In genomic region chr3:96179531-96179930, GRCm38 (mm10) we compare ENCODE assay signal across 11 mouse cellular contexts. TPM values are rescaled to one million over a fixed set of nuclear protein-coding genes. Genes with fewer than 3 reads are reported as not detected.
DNase-seq lines count a peak whose midpoint lies in the region; ATAC-seq and TF ChIP-seq lines count a peak whose summit lies in the region.
"Had no signal": no experiment of that assay in that cellular context is flagged by ENCODE, and none has a peak within 500 bp of the region (broad histone marks: within the 10 kb centered on the region; RNA-seq: fewer than 3 reads in every experiment).

No protein-coding gene starts in this region.

- no peak overlapping the region for H3K27ac ChIP-seq in forebrain, embryonic 14.5 days (ENCODE audit: low read depth, low read length)
- no peak overlapping the region for H3K27ac ChIP-seq in forebrain, embryonic 11.5 days (ENCODE audit: low read depth, low read length)
- H3K27ac ChIP-seq in lung, postnatal 0 days (ENCODE audit: low read length): no peak overlapping the region
- no peak overlapping the region for H3K27ac ChIP-seq in midbrain, embryonic 14.5 days (replicated peaks; ENCODE audit: low read depth, low read length)
- H3K27ac ChIP-seq: embryonic facial prominence, embryonic 15.5 days; limb, embryonic 13.5 days had no signal

- TF ChIP-seq CTCF in lung, postnatal 0 days (IDR thresholded peaks at IDR 0.05): no peak
- TF ChIP-seq CTCF in lung, adult 2 months (IDR thresholded peaks at IDR 0.05; ENCODE audit: insufficient read depth, low read length): no peak

- H3K4me3 ChIP-seq in forebrain, embryonic 14.5 days (ENCODE audit: low read depth, low read length): no peak overlapping the region
- no peak overlapping the region for H3K4me3 ChIP-seq in forebrain, embryonic 11.5 days (ENCODE audit: low read depth, low read length)
- no peak overlapping the region for H3K4me3 ChIP-seq in lung, postnatal 0 days (ENCODE audit: low read depth, low read length)
- H3K4me3 ChIP-seq in lung, adult 2 months (replicated peaks; ENCODE audit: extremely low read depth, low read depth, low read length): no peak overlapping the region
- no peak overlapping the region for H3K4me3 ChIP-seq in midbrain, embryonic 14.5 days (replicated peaks; ENCODE audit: low read depth, low read length)
- H3K4me3 ChIP-seq: embryonic facial prominence, embryonic 15.5 days; limb, embryonic 13.5 days had no signal

- TF ChIP-seq POLR2A in lung, adult 2 months (IDR thresholded peaks at IDR 0.05; ENCODE audit: borderline replicate concordance, extremely low read depth, low read depth, low read length): no peak

- peaks cover 40% of the 10 kb centered on the region for H3K36me3 ChIP-seq in forebrain, embryonic 14.5 days (ENCODE audit: control insufficient read depth, insufficient read depth, low read length)
- peaks cover 5% of the 10 kb centered on the region; the same call in 1 of the 2 replicates for H3K36me3 ChIP-seq in forebrain, embryonic 11.5 days (ENCODE audit: control insufficient read depth, insufficient read depth, low read length)
- peaks cover 18% of the 10 kb centered on the region; the same call in 1 of the 2 replicates for H3K36me3 ChIP-seq in lung, postnatal 0 days (ENCODE audit: insufficient read depth, low read length)
- H3K36me3 ChIP-seq in midbrain, embryonic 14.5 days (ENCODE audit: control insufficient read depth, insufficient read depth, low read length): peaks cover 41% of the 10 kb centered on the region

- H3K27me3 ChIP-seq in forebrain, embryonic 14.5 days (replicated peaks; ENCODE audit: control insufficient read depth, insufficient read depth, low read length): no peaks in the 10 kb centered on the region
- H3K27me3 ChIP-seq in forebrain, embryonic 11.5 days (ENCODE audit: control insufficient read depth, insufficient read depth, low read length): no peaks in the 10 kb centered on the region
- H3K27me3 ChIP-seq in lung, postnatal 0 days (replicated peaks; ENCODE audit: insufficient read depth, low read length): no peaks in the 10 kb centered on the region
- H3K27me3 ChIP-seq in midbrain, embryonic 14.5 days (ENCODE audit: control insufficient read depth, insufficient read depth, low read length): no peaks in the 10 kb centered on the region
- H3K27me3 ChIP-seq: embryonic facial prominence, embryonic 15.5 days; limb, embryonic 13.5 days had no signal

- no peak overlapping the region for H3K9ac ChIP-seq in forebrain, embryonic 14.5 days (ENCODE audit: low read length)
- H3K9ac ChIP-seq in forebrain, embryonic 11.5 days (ENCODE audit: low read length): no peak overlapping the region
- H3K9ac ChIP-seq in lung, postnatal 0 days (replicated peaks; ENCODE audit: low read depth): no peak overlapping the region
- no peak overlapping the region for H3K9ac ChIP-seq in midbrain, embryonic 14.5 days (replicated peaks; ENCODE audit: low read length)
- H3K9ac ChIP-seq: embryonic facial prominence, embryonic 15.5 days; limb, embryonic 13.5 days had no signal

- no peak overlapping the region for H3K4me2 ChIP-seq in forebrain, embryonic 14.5 days (ENCODE audit: low read length)
- H3K4me2 ChIP-seq in forebrain, embryonic 11.5 days (ENCODE audit: low read depth, low read length, severe bottlenecking): no peak overlapping the region
- no peak overlapping the region for H3K4me2 ChIP-seq in lung, postnatal 0 days (replicated peaks; ENCODE audit: low read depth, low read length)
- H3K4me2 ChIP-seq in midbrain, embryonic 14.5 days (ENCODE audit: low read length): no peak overlapping the region
- H3K4me2 ChIP-seq: embryonic facial prominence, embryonic 15.5 days; limb, embryonic 13.5 days had no signal

- peak; percentile 13 for DNase-seq in forebrain, embryonic 14.5 days (ENCODE audit: low spot score)
- no peak for DNase-seq in forebrain, embryonic 11.5 days (ENCODE audit: low spot score)
- DNase-seq in lung, postnatal 0 days (ENCODE audit: low spot score): peak; percentile 55
- DNase-seq in lung, adult 2 months: no peak
- DNase-seq in cerebellum, postnatal 10 days: peak; percentile 76
- peak; percentile 70 for DNase-seq in lung, postnatal 36 days
- DNase-seq in midbrain, embryonic 14.5 days: no peak
- DNase-seq in thymus, postnatal 14 days: no peak
- DNase-seq: retina, postnatal 1 day had no signal

- peaks cover 17% of the 10 kb centered on the region for H3K4me1 ChIP-seq in forebrain, embryonic 14.5 days (ENCODE audit: control insufficient read depth, insufficient read depth, low read length)
- peaks cover 11% of the 10 kb centered on the region for H3K4me1 ChIP-seq in forebrain, embryonic 11.5 days (replicated peaks; ENCODE audit: control insufficient read depth, insufficient read depth, low read length)
- H3K4me1 ChIP-seq in lung, postnatal 0 days (ENCODE audit: insufficient read depth, low read depth, low read length): no peaks in the 10 kb centered on the region
- no peaks in the 10 kb centered on the region for H3K4me1 ChIP-seq in lung, adult 2 months (ENCODE audit: control insufficient read depth, insufficient read depth, low read length)
- H3K4me1 ChIP-seq in midbrain, embryonic 14.5 days (ENCODE audit: control insufficient read depth, insufficient read depth, low read length): peaks cover 23% of the 10 kb centered on the region

- ATAC-seq in forebrain, embryonic 14.5 days: no peak
- ATAC-seq in forebrain, embryonic 11.5 days (replicated peaks; ENCODE audit: low FRiP score): no peak
- ATAC-seq in lung, postnatal 0 days: no peak
- no peak for ATAC-seq in midbrain, embryonic 14.5 days (ENCODE audit: low FRiP score, low TSS enrichment)

- 46% methylated on average over 4 of the region's 4 CpGs for WGBS in forebrain, embryonic 14.5 days
- 68% methylated on average over 4 of the region's 4 CpGs for WGBS in forebrain, embryonic 11.5 days
- 43% methylated on average over 4 of the region's 4 CpGs for WGBS in lung, postnatal 0 days
- 35% methylated on average over 4 of the region's 4 CpGs for WGBS in lung, adult 2 months
- WGBS in midbrain, embryonic 14.5 days: 61% methylated on average over 4 of the region's 4 CpGs

- TF ChIP-seq EP300 in lung, postnatal 0 days (IDR thresholded peaks at IDR 0.05): no peak

- H3K9me3 ChIP-seq in forebrain, embryonic 14.5 days (replicated peaks; ENCODE audit: control insufficient read depth, low read length): no peaks in the 10 kb centered on the region
- no peaks in the 10 kb centered on the region for H3K9me3 ChIP-seq in forebrain, embryonic 11.5 days (ENCODE audit: control insufficient read depth, low read length)
- no peaks in the 10 kb centered on the region for H3K9me3 ChIP-seq in lung, postnatal 0 days (ENCODE audit: low read length)
- no peaks in the 10 kb centered on the region for H3K9me3 ChIP-seq in midbrain, embryonic 14.5 days (ENCODE audit: control insufficient read depth, low read length)
- H3K9me3 ChIP-seq: embryonic facial prominence, embryonic 15.5 days; limb, embryonic 13.5 days had no signal

RNA-seq across cellular contexts. Expression of gene Sv2a, which starts 1.4 kb away (rescaled TPM):
- 44.4 and 56.2 TPM in 2 replicates for polyA plus RNA-seq in forebrain, embryonic 14.5 days (2014; fragmentation: Nextera tagmentation; extraction: Ambion mirVana)
- polyA plus RNA-seq in forebrain, embryonic 11.5 days (2014; fragmentation: Nextera tagmentation; extraction: Ambion mirVana): 8.2 and 9.0 TPM in 2 replicates
- 1.9 and 2.2 TPM in 2 replicates for polyA plus RNA-seq in lung, postnatal 0 days (2015; fragmentation: Nextera tagmentation; extraction: Ambion mirVana)
- 1.5 and 1.6 TPM in 2 replicates for polyA plus RNA-seq in lung, adult 2 months (2012; rRNA removed)
- polyA plus RNA-seq in midbrain, embryonic 14.5 days (2014; fragmentation: Nextera tagmentation; extraction: Ambion mirVana): 91.6 and 120 TPM in 2 replicates

RNA-seq across cellular contexts. Expression of gene Sf3b4, which starts 7.4 kb away (rescaled TPM):
- 169 and 170 TPM in 2 replicates for polyA plus RNA-seq in forebrain, embryonic 14.5 days (2014; fragmentation: Nextera tagmentation; extraction: Ambion mirVana)
- polyA plus RNA-seq in forebrain, embryonic 11.5 days (2014; fragmentation: Nextera tagmentation; extraction: Ambion mirVana): 230 and 253 TPM in 2 replicates
- polyA plus RNA-seq in lung, postnatal 0 days (2015; fragmentation: Nextera tagmentation; extraction: Ambion mirVana): 64.4 and 68.4 TPM in 2 replicates
- polyA plus RNA-seq in lung, adult 2 months (2012; rRNA removed): 66.2 and 71.6 TPM in 2 replicates
- polyA plus RNA-seq in midbrain, embryonic 14.5 days (2014; fragmentation: Nextera tagmentation; extraction: Ambion mirVana): 146 and 148 TPM in 2 replicates

RNA-seq across cellular contexts. Expression of gene Mtmr11, which starts 17.7 kb away (rescaled TPM):
- 7.0 and 7.9 TPM in 2 replicates for polyA plus RNA-seq in forebrain, embryonic 14.5 days (2014; fragmentation: Nextera tagmentation; extraction: Ambion mirVana)
- 13.6 and 16.6 TPM in 2 replicates for polyA plus RNA-seq in forebrain, embryonic 11.5 days (2014; fragmentation: Nextera tagmentation; extraction: Ambion mirVana)
- polyA plus RNA-seq in lung, postnatal 0 days (2015; fragmentation: Nextera tagmentation; extraction: Ambion mirVana): 7.5 and 11.3 TPM in 2 replicates
- polyA plus RNA-seq in lung, adult 2 months (2012; rRNA removed): 8.0 and 10.5 TPM in 2 replicates
- polyA plus RNA-seq in midbrain, embryonic 14.5 days (2014; fragmentation: Nextera tagmentation; extraction: Ambion mirVana): 6.1 and 11.8 TPM in 2 replicates

RNA-seq across cellular contexts. Expression of gene Bola1, which starts 40.0 kb away (rescaled TPM):
- polyA plus RNA-seq in forebrain, embryonic 14.5 days (2014; fragmentation: Nextera tagmentation; extraction: Ambion mirVana): 80.7 and 96.3 TPM in 2 replicates
- 75.7 and 83.7 TPM in 2 replicates for polyA plus RNA-seq in forebrain, embryonic 11.5 days (2014; fragmentation: Nextera tagmentation; extraction: Ambion mirVana)
- polyA plus RNA-seq in lung, postnatal 0 days (2015; fragmentation: Nextera tagmentation; extraction: Ambion mirVana): 50.1 and 51.1 TPM in 2 replicates
- 61.3 and 70.4 TPM in 2 replicates for polyA plus RNA-seq in lung, adult 2 months (2012; rRNA removed)
- 63.0 and 69.6 TPM in 2 replicates for polyA plus RNA-seq in midbrain, embryonic 14.5 days (2014; fragmentation: Nextera tagmentation; extraction: Ambion mirVana)

RNA-seq across cellular contexts. Expression of gene Hist2h2ab, which starts 40.1 kb away (rescaled TPM):
- 1.7 TPM in 1 of 2 replicates, not detected in the other for polyA plus RNA-seq in forebrain, embryonic 14.5 days (2014; fragmentation: Nextera tagmentation; extraction: Ambion mirVana)
- polyA plus RNA-seq in forebrain, embryonic 11.5 days (2014; fragmentation: Nextera tagmentation; extraction: Ambion mirVana): 0.71 TPM in 1 of 2 replicates, not detected in the other
- polyA plus RNA-seq in lung, postnatal 0 days (2015; fragmentation: Nextera tagmentation; extraction: Ambion mirVana): 0.31 TPM in 1 of 2 replicates, not detected in the other
- 1.2 and 2.7 TPM in 2 replicates for polyA plus RNA-seq in lung, adult 2 months (2012; rRNA removed)
- polyA plus RNA-seq in midbrain, embryonic 14.5 days (2014; fragmentation: Nextera tagmentation; extraction: Ambion mirVana): not detected in 2 replicates
- polyA plus RNA-seq: embryonic facial prominence, embryonic 15.5 days; limb, embryonic 13.5 days had no signal

Comparison
In these comparisons a context has a peak if more than half of its experiments do, and no peak if none do; other contexts are left out.
1. DNase-seq: peak in forebrain, embryonic 14.5 days (single experiment), lung, postnatal 0 days (single experiment), cerebellum, postnatal 10 days (2 of 2) and lung, postnatal 36 days (single experiment); none in forebrain, embryonic 11.5 days (single experiment), lung, adult 2 months (single experiment), midbrain, embryonic 14.5 days (single experiment) and thymus, postnatal 14 days (single experiment).